Mouse (Mus musculus) hindlimb bud, embryonic 11.5 days (tissue): ENCODE measurements around the gene Anapc11.
A peak's percentile ranks its signal among the peaks of the same experiment; 100 is the strongest.
"Not testable (repeated sequence)": the region's sequence is repeated elsewhere in the genome, so short reads cannot be mapped to it uniquely, and the experiment has no call there.

ENCODE experiments used
- DNase-seq: peaks from one replicate; pipeline ENCODE4 v3.0.0-alpha.2; 2012; ENCODE audit warnings: low read depth, low spot score; ENCODE audit errors: extremely low spot score

Gene Anapc11

GRCm38 (mm10) chr11:120574278-120574600, 24.0 kb upstream of the Anapc11 start:
- DNase-seq, result no peak

GRCm38 (mm10) chr11:120575046-120575445, 23.2 kb upstream of the Anapc11 start:
- DNase-seq, result no peak

GRCm38 (mm10) chr11:120575940-120576339, 22.3 kb upstream of the Anapc11 start:
- no peak for DNase-seq

- DNase-seq, result no peak
These were observed 21.7 kb upstream of the Anapc11 start for GRCm38 (mm10) chr11:120576365-120576981.

GRCm38 (mm10) chr11:120577211-120578023, 20.8 kb upstream of the Anapc11 start:
- DNase-seq, result no peak

GRCm38 (mm10) chr11:120578024-120578693, 20.1 kb upstream of the Anapc11 start:
- DNase-seq, result no peak

GRCm38 (mm10) chr11:120578694-120579243, 19.5 kb upstream of the Anapc11 start:
- no peak for DNase-seq

- DNase-seq, result peak; percentile 87
These were observed 18.7 kb upstream of the Anapc11 start for GRCm38 (mm10) chr11:120579316-120580107.

GRCm38 (mm10) chr11:120580190-120580589, 18.0 kb upstream of the Anapc11 start:
- no peak for DNase-seq

GRCm38 (mm10) chr11:120580871-120581331, 17.3 kb upstream of the Anapc11 start:
- DNase-seq, result no peak

GRCm38 (mm10) chr11:120581490-120582267, 16.5 kb upstream of the Anapc11 start, which contains the start of gene Arhgdia:
Arhgdia (minus strand) TSS chr11:120581624.
- no peak for DNase-seq

- no peak for DNase-seq
These were observed 15.8 kb upstream of the Anapc11 start for GRCm38 (mm10) chr11:120582268-120582981.

- DNase-seq, result not testable (repeated sequence)
These were observed 15.3 kb upstream of the Anapc11 start for GRCm38 (mm10) chr11:120582982-120583293.

- no peak for DNase-seq
These were observed 14.3 kb upstream of the Anapc11 start for GRCm38 (mm10) chr11:120583937-120584336.

- DNase-seq, result no peak
These were observed 9.7 kb upstream of the Anapc11 start for GRCm38 (mm10) chr11:120588531-120588930.

GRCm38 (mm10) chr11:120597240-120598235, 683 bp upstream of the Anapc11 start:
- no peak for DNase-seq

GRCm38 (mm10) chr11:120598990-120599549, 849 bp downstream of the Anapc11 start:
- DNase-seq, result no peak

GRCm38 (mm10) chr11:120600716-120601115, 2.5 kb downstream of the Anapc11 start:
- no peak for DNase-seq
